Mouse (Mus musculus): Measurements from ENCODE around the gene Ccdc174. TPM values are rescaled to one million over a fixed set of nuclear protein-coding genes. Genes with fewer than 3 reads are reported as not detected.

Gene Ccdc174
- 0.59 and 0.71 TPM in 2 replicates for polyA plus RNA-seq (2012)

DNA sequence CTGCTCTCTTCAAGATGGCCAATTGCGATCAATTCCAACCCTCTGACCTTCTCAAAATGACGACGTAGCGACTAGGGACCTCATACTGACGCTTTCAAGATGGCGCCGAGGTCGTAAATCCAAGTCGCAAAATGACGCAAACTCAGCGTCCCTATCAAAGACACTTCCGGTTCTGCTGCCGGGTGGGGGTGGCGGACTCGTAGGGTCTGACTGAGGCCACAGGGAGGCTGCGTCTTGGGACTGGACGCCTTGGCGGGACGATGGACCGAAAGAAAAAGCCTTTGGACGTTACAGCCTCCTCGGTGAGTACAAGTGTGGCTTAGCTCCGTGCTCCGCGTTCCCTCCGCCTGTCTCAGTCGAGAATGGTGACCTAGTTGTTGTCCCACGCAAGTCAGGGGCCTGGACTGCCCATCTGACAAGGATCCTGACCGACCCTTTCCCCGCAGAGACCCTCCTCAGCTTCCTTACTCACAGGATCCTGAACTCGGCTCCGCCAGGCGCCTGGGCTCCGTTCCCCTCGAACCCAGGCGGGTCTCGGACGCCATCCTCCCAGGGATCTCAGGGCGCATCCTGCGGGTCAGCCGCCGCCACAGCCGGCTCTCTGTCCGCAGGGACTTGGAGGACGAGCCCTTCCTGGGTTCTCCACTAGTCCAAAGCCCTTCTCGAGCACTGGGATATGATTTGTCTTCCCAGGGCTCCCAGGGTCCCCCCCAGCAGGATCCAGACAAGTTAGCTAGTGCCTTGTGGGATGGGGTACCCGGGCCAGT, at the start of gene Ccdc174:
Ccdc174 (plus strand) TSS at position 169 of the 767 bp plus-strand sequence.
- Histone ChIP-seq H3K4me3 (replicated peaks) (peak within 1 kb of the TSS; percentile 70), H3K4me1 (ENCODE audit: control insufficient read depth) (peaks cover 30% of the 10 kb centered on the region), H3K9me3 (ENCODE audit: control insufficient read depth, low read length) (no peaks in the 10 kb centered on the region), H3K36me3 (ENCODE audit: control insufficient read depth) (peaks cover 29% of the 10 kb centered on the region), H3K27me3 (ENCODE audit: control insufficient read depth) (peaks cover 3% of the 10 kb centered on the region; the same call in 1 of the 2 replicates)
- TF ChIP-seq GATA1 (IDR thresholded peaks at IDR 0.05; ENCODE audit: low read length) (no peak), TAL1 (IDR thresholded peaks at IDR 0.05; ENCODE audit: low read length) (no peak)

- TF ChIP-seq TAL1 (IDR thresholded peaks at IDR 0.05; ENCODE audit: low read length) (no peak), GATA1 (IDR thresholded peaks at IDR 0.05; ENCODE audit: low read length) (no peak)
- Histone ChIP-seq H3K4me1 (ENCODE audit: control insufficient read depth) (no peaks in the 10 kb centered on the region), H3K9me3 (ENCODE audit: control insufficient read depth, low read length) (no peaks in the 10 kb centered on the region), H3K27me3 (ENCODE audit: control insufficient read depth) (peaks cover 3% of the 10 kb centered on the region; the same call in 1 of the 2 replicates), H3K4me3 (replicated peaks) (no peak overlapping the region), H3K36me3 (ENCODE audit: control insufficient read depth) (no peaks in the 10 kb centered on the region)
Observed at GRCm38 (mm10) chr6:91832863-91833440, 44.9 kb upstream of the Ccdc174 start.

GRCm38 (mm10) chr6:91839010-91839871, 38.6 kb upstream of the Ccdc174 start:
- H3K4me1 ChIP-seq (ENCODE audit: control insufficient read depth) = no peaks in the 10 kb centered on the region
- H3K4me3 ChIP-seq (replicated peaks) = no peak overlapping the region
- TF ChIP-seq GATA1 (IDR thresholded peaks at IDR 0.05; ENCODE audit: low read length) (no peak), TAL1 (IDR thresholded peaks at IDR 0.05; ENCODE audit: low read length) (no peak)
- H3K27me3 ChIP-seq (ENCODE audit: control insufficient read depth) = peaks cover 44% of the 10 kb centered on the region
- no peaks in the 10 kb centered on the region for H3K9me3 ChIP-seq (ENCODE audit: control insufficient read depth, low read length)
- H3K36me3 ChIP-seq (ENCODE audit: control insufficient read depth) = no peaks in the 10 kb centered on the region

- no peaks in the 10 kb centered on the region for H3K4me1 ChIP-seq (ENCODE audit: control insufficient read depth)
- peaks cover 61% of the 10 kb centered on the region for H3K27me3 ChIP-seq (ENCODE audit: control insufficient read depth)
- TF ChIP-seq GATA1 (IDR thresholded peaks at IDR 0.05; ENCODE audit: low read length) (no peak), TAL1 (IDR thresholded peaks at IDR 0.05; ENCODE audit: low read length) (no peak)
- no peaks in the 10 kb centered on the region for H3K9me3 ChIP-seq (ENCODE audit: control insufficient read depth, low read length)
- no peak overlapping the region for H3K4me3 ChIP-seq (replicated peaks)
- no peaks in the 10 kb centered on the region for H3K36me3 ChIP-seq (ENCODE audit: control insufficient read depth)
Observed at GRCm38 (mm10) chr6:91842897-91843627, 34.8 kb upstream of the Ccdc174 start.

GRCm38 (mm10) chr6:91843628-91844153, 34.2 kb upstream of the Ccdc174 start:
- no peaks in the 10 kb centered on the region for H3K4me1 ChIP-seq (ENCODE audit: control insufficient read depth)
- H3K9me3 ChIP-seq (ENCODE audit: control insufficient read depth, low read length) = no peaks in the 10 kb centered on the region
- no peak overlapping the region for H3K4me3 ChIP-seq (replicated peaks)
- no peaks in the 10 kb centered on the region for H3K36me3 ChIP-seq (ENCODE audit: control insufficient read depth)
- TF ChIP-seq TAL1 (IDR thresholded peaks at IDR 0.05; ENCODE audit: low read length) (no peak), GATA1 (IDR thresholded peaks at IDR 0.05; ENCODE audit: low read length) (no peak)
- peaks cover 61% of the 10 kb centered on the region for H3K27me3 ChIP-seq (ENCODE audit: control insufficient read depth)

DNA sequence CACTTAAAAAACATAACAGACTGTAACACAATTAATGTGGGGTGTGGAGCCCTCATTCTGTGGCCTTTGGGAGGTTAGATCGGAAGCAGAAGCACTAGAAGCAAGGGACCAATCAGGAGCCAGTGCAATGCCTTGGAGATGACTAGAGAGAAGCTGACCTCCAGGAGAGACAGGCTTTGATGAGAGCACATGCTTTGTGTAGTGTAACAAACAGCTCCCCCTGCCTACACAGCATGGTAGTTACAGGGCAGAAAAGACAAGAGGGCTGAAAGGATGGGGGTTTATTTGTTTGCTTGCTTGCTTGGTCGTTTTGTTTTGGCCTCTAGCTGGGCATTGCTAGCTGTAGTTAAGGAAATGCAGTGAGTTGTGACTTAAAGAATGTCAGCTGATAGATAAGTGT, 25.3 kb upstream of the Ccdc174 start:
- H3K4me1 ChIP-seq (ENCODE audit: control insufficient read depth) = no peaks in the 10 kb centered on the region
- no peaks in the 10 kb centered on the region for H3K36me3 ChIP-seq (ENCODE audit: control insufficient read depth)
- TF ChIP-seq TAL1 (IDR thresholded peaks at IDR 0.05; ENCODE audit: low read length) = no peak
- no peak for TF ChIP-seq GATA1 (IDR thresholded peaks at IDR 0.05; ENCODE audit: low read length)
- H3K4me3 ChIP-seq (replicated peaks) = no peak overlapping the region
- no peaks in the 10 kb centered on the region for H3K27me3 ChIP-seq (ENCODE audit: control insufficient read depth)
- no peaks in the 10 kb centered on the region for H3K9me3 ChIP-seq (ENCODE audit: control insufficient read depth, low read length)

- Histone ChIP-seq H3K4me3 (replicated peaks) (no peak overlapping the region), H3K36me3 (ENCODE audit: control insufficient read depth) (no peaks in the 10 kb centered on the region), H3K27me3 (ENCODE audit: control insufficient read depth) (no peaks in the 10 kb centered on the region), H3K9me3 (ENCODE audit: control insufficient read depth, low read length) (no peaks in the 10 kb centered on the region), H3K4me1 (ENCODE audit: control insufficient read depth) (no peaks in the 10 kb centered on the region)
- no peak for TF ChIP-seq TAL1 (IDR thresholded peaks at IDR 0.05; ENCODE audit: low read length)
Observed at GRCm38 (mm10) chr6:91858339-91858738, 19.5 kb upstream of the Ccdc174 start.

- no peaks in the 10 kb centered on the region for H3K9me3 ChIP-seq (ENCODE audit: control insufficient read depth, low read length)
- H3K27me3 ChIP-seq (ENCODE audit: control insufficient read depth) = no peaks in the 10 kb centered on the region
- TF ChIP-seq TAL1 (IDR thresholded peaks at IDR 0.05; ENCODE audit: low read length) (no peak), GATA1 (IDR thresholded peaks at IDR 0.05; ENCODE audit: low read length) (no peak)
- H3K4me3 ChIP-seq (replicated peaks) = no peak overlapping the region
- no peaks in the 10 kb centered on the region for H3K36me3 ChIP-seq (ENCODE audit: control insufficient read depth)
- no peaks in the 10 kb centered on the region for H3K4me1 ChIP-seq (ENCODE audit: control insufficient read depth)
Observed at GRCm38 (mm10) chr6:91862848-91863247, 15.0 kb upstream of the Ccdc174 start.

Measured in erythroblast, embryonic 14.5 days (primary cell).